ENCODE assay signal across 13 mouse cellular contexts in the genomic region with DNA sequence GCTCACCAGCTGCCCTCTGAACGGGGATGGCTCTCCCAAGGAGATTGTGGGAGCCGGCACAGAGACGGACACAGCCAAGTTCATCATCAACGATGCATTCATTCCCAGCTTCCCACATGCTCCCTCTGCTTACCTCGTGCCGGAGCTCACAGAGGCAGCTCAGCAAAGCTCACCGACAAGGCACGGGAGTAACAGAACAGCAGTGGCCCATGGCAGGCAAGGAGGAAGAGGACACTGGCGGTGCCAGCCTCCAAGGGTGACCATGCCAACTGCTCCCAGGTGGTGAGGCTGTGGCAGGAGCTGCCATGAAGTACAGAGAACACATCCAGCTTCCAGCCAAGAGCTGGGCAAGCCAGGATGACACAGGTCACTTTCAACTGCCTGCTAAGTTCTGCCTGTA. TPM values are rescaled to one million over a fixed set of nuclear protein-coding genes. Genes with fewer than 3 reads are reported as not detected.
DNase-seq lines count a peak whose midpoint lies in the region; ATAC-seq lines count a peak whose summit lies in the region.
"Had no signal": no experiment of that assay in that cellular context is flagged by ENCODE, and none has a peak within 500 bp of the region (broad histone marks: within the 10 kb centered on the region; RNA-seq: fewer than 3 reads in every experiment).

No protein-coding gene starts in this region.

- DNase-seq in gastrocnemius, postnatal 25 days = peak; percentile 50
- DNase-seq in gastrocnemius, postnatal 4 days (ENCODE audit: low spot score in 2 of 2) = no peak
- no peak for DNase-seq in layer of hippocampus, adult 18-20 months (ENCODE audit: low spot score in 2 of 2)
- DNase-seq: adrenal gland, postnatal 14 days had no signal

- 49% methylated on average over 9 of the region's 9 CpGs for WGBS in forebrain, embryonic 15.5 days
- 73% methylated on average over 9 of the region's 9 CpGs for WGBS in neural tube, embryonic 12.5 days

- H3K9ac ChIP-seq in forebrain, embryonic 15.5 days (replicated peaks) = no peak overlapping the region
- no peak overlapping the region for H3K9ac ChIP-seq in neural tube, embryonic 12.5 days
- H3K9ac ChIP-seq: heart, embryonic 12.5 days had no signal

- H3K4me3 ChIP-seq in megakaryocyte, embryonic 14.5 days (replicated peaks) = peak overlapping the region; percentile 34
- no peak overlapping the region for H3K4me3 ChIP-seq in forebrain, embryonic 15.5 days
- H3K4me3 ChIP-seq in neural tube, embryonic 12.5 days = no peak overlapping the region
- H3K4me3 ChIP-seq: erythroblast, embryonic 14.5 days; heart, embryonic 12.5 days had no signal

- peaks cover 11% of the 10 kb centered on the region for H3K27me3 ChIP-seq in megakaryocyte, embryonic 14.5 days (replicated peaks)
- H3K27me3 ChIP-seq in forebrain, embryonic 15.5 days = no peaks in the 10 kb centered on the region
- H3K27me3 ChIP-seq in neural tube, embryonic 12.5 days (replicated peaks) = no peaks in the 10 kb centered on the region
- H3K27me3 ChIP-seq: heart, embryonic 12.5 days had no signal

- ATAC-seq in megakaryocyte, adult 5-6 weeks (ENCODE audit: poor library complexity, severe bottlenecking) = no peak
- ATAC-seq in forebrain, embryonic 15.5 days (replicated peaks) = no peak
- ATAC-seq in neural tube, embryonic 12.5 days (ENCODE audit: low FRiP score, low read depth) = no peak
- no peak for ATAC-seq in CD4-positive, CD25-positive, alpha-beta regulatory T cell, adult 4 months
- ATAC-seq: lung, postnatal 0 days had no signal

- H3K27ac ChIP-seq in forebrain, embryonic 15.5 days (replicated peaks) = 0 out of 2 replicates have a peak overlapping the region, but pooled peaks have one; percentile 62
- H3K27ac ChIP-seq in neural tube, embryonic 12.5 days = peak overlapping the region; percentile 42; the same call in 1 of the 2 replicates

- no peak overlapping the region for H3K4me2 ChIP-seq in forebrain, embryonic 15.5 days (replicated peaks)
- no peak overlapping the region for H3K4me2 ChIP-seq in neural tube, embryonic 12.5 days (replicated peaks)
- H3K4me2 ChIP-seq: heart, embryonic 12.5 days had no signal

- H3K4me1 ChIP-seq in megakaryocyte, embryonic 14.5 days = no peaks in the 10 kb centered on the region
- H3K4me1 ChIP-seq in forebrain, embryonic 15.5 days = peaks cover 35% of the 10 kb centered on the region
- H3K4me1 ChIP-seq in neural tube, embryonic 12.5 days = peaks cover 75% of the 10 kb centered on the region

- H3K9me3 ChIP-seq in megakaryocyte, embryonic 14.5 days = no peaks in the 10 kb centered on the region
- no peaks in the 10 kb centered on the region for H3K9me3 ChIP-seq in forebrain, embryonic 15.5 days
- no peaks in the 10 kb centered on the region for H3K9me3 ChIP-seq in neural tube, embryonic 12.5 days
- H3K9me3 ChIP-seq: heart, embryonic 12.5 days had no signal

- no peaks in the 10 kb centered on the region for H3K36me3 ChIP-seq in megakaryocyte, embryonic 14.5 days (replicated peaks; ENCODE audit: low read length)
- H3K36me3 ChIP-seq in forebrain, embryonic 15.5 days = no peaks in the 10 kb centered on the region
- no peaks in the 10 kb centered on the region for H3K36me3 ChIP-seq in neural tube, embryonic 12.5 days

RNA-seq across cellular contexts. Expression of a gene that starts 45.6 kb away (rescaled TPM):
- total RNA-seq in gastrocnemius, postnatal 25 days (2021) = 1 to 10 TPM; 2.9 to 4.1 TPM
- total RNA-seq in gastrocnemius, postnatal 4 days (2021) = 10 to 100 TPM; 16.1 to 18.0 TPM
- polyA plus RNA-seq in megakaryocyte, embryonic 14.5 days (2012; ENCODE audit: insufficient read depth, low replicate concordance) = not detected in 2 replicates
- 3.1 and 4.4 TPM in 2 replicates for total RNA-seq in megakaryocyte, adult 5-6 weeks (2015)
- total RNA-seq in megakaryocyte, adult 5-6 weeks (2017) = 4.1 and 4.2 TPM in 2 replicates
- polyA plus RNA-seq in forebrain, embryonic 15.5 days (2015; fragmentation: Nextera tagmentation; extraction: Ambion mirVana) = 24.7 and 25.6 TPM in 2 replicates
- 126 TPM in 2 replicates for polyA plus RNA-seq in neural tube, embryonic 12.5 days (2016; fragmentation: Nextera tagmentation; extraction: Ambion mirVana)
- polyA plus RNA-seq in CD4-positive, CD25-positive, alpha-beta regulatory T cell, adult 4 months (2017; shearing (Covaris generic)) = not detected
- 1 to 10 TPM; 4.8 to 5.0 TPM for total RNA-seq in layer of hippocampus, adult 18-20 months (2021)
- total RNA-seq: neutrophil, adult 5-6 weeks had no signal
